Mouse (Mus musculus) MEL (cell line): ENCODE measurements around the gene Atrip. TPM values are rescaled to one million over a fixed set of nuclear protein-coding genes. Genes with fewer than 3 reads are reported as not detected.

ENCODE experiments used
- DNase-seq: peaks from one replicate; pipeline ENCODE4 v3.0.0; 2011; ENCODE audit warnings: low read depth, low spot score
- H3K27ac ChIP-seq: 2 replicates; pipeline ENCODE4 v1.5.1; 2012; ENCODE audit warnings: low read depth, mild to moderate bottlenecking, control low read depth, low read length, moderate library complexity; ENCODE audit not compliant: control insufficient read depth
- H3K27me3 ChIP-seq, 2 experiments: fragments of 150-350 bp in 1 of 2; sonication (generic) in 1 of 2; 2 replicates each; pipeline ENCODE4 v1.6.1; 2012; ENCODE audit warnings: low read length in 2 of 2, mild to moderate bottlenecking in 2 of 2, improper control_type of control experiment in 1 of 2, moderate library complexity in 1 of 2; ENCODE audit not compliant: insufficient read depth in 2 of 2, control insufficient read depth in 1 of 2
- H3K36me3 ChIP-seq, 2 experiments: 2 replicates each; pipeline ENCODE4 v1.6.1; 2012 to 2014; ENCODE audit warnings: low read length in 2 of 2, improper control_type of control experiment in 1 of 2, inconsistent platforms in 1 of 2, mild to moderate bottlenecking in 1 of 2; ENCODE audit not compliant: insufficient read depth in 2 of 2, control insufficient read depth in 1 of 2
- H3K4me1 ChIP-seq, 2 experiments: fragments of 150-350 bp in 1 of 2; sonication (generic) in 1 of 2; 2 replicates each; pipeline ENCODE4 v1.6.1; 2012; ENCODE audit warnings: low read length in 2 of 2, improper control_type of control experiment in 1 of 2, mild to moderate bottlenecking in 1 of 2; ENCODE audit not compliant: insufficient read depth in 2 of 2, control insufficient read depth in 1 of 2
- H3K4me3 ChIP-seq, 2 experiments: fragments of 150-350 bp in 1 of 2; sonication (generic) in 1 of 2; 2 replicates each; pipeline ENCODE4 v1.5.1; 2012; ENCODE audit warnings: low read depth in 2 of 2, low read length in 2 of 2, mild to moderate bottlenecking in 2 of 2, moderate library complexity in 2 of 2, control low read depth in 1 of 2, improper control_type of control experiment in 1 of 2; ENCODE audit not compliant: control insufficient read depth in 1 of 2, insufficient read depth in 1 of 2
- H3K79me2 ChIP-seq: 2 replicates; pipeline ENCODE4 v1.6.1; 2012; ENCODE audit warnings: mild to moderate bottlenecking, low read length, moderate library complexity; ENCODE audit not compliant: control insufficient read depth, poor library complexity, insufficient read depth
- H3K9ac ChIP-seq: 2 replicates; pipeline ENCODE4 v1.6.1; 2012; ENCODE audit warnings: low read depth, mild to moderate bottlenecking, control low read depth, low read length, moderate library complexity; ENCODE audit not compliant: control insufficient read depth, poor library complexity, severe bottlenecking
- H3K9me3 ChIP-seq: fragments of 150-350 bp; sonication (generic); replicated peaks from 2 replicates; pipeline ENCODE4 v1.6.1; 2012; ENCODE audit warnings: mild to moderate bottlenecking, low read length, improper control_type of control experiment, moderate library complexity; ENCODE audit not compliant: insufficient read depth
- BHLHE40 ChIP-seq: IDR thresholded peaks from 2 replicates; pipeline ENCODE4 v1.6.1; 2012; ENCODE audit warnings: low read depth, mild to moderate bottlenecking, inconsistent platforms, low read length, improper control_type of control experiment, borderline replicate concordance
- CHD1 ChIP-seq: IDR thresholded peaks from 2 replicates; pipeline ENCODE4 v1.6.1; 2012; ENCODE audit warnings: low read depth, mild to moderate bottlenecking, inconsistent platforms, low read length, improper control_type of control experiment
- E2F4 ChIP-seq: IDR thresholded peaks from 2 replicates; pipeline ENCODE4 v1.6.1; 2011; ENCODE audit warnings: low read depth, low read length, improper control_type of control experiment, borderline replicate concordance
- ELF1 ChIP-seq: IDR thresholded peaks from 2 replicates; pipeline ENCODE4 v1.6.1; 2014; ENCODE audit warnings: low read depth, mild to moderate bottlenecking, inconsistent platforms, low read length, improper control_type of control experiment, moderate library complexity
- EP300 ChIP-seq, 2 experiments: IDR thresholded peaks; 2 replicates each; pipeline ENCODE4 v1.6.1; 2011; ENCODE audit warnings: improper control_type of control experiment in 2 of 2, low read length in 2 of 2, low read depth in 1 of 2, mild to moderate bottlenecking in 1 of 2
- GATA1 ChIP-seq: IDR thresholded peaks from 2 replicates; pipeline ENCODE4 v1.6.1; 2011; ENCODE audit warnings: low read depth, low read length, improper control_type of control experiment
- KAT2A ChIP-seq: conservative IDR thresholded peaks from 2 replicates; pipeline ENCODE4 v1.6.1; 2012; ENCODE audit warnings: low read depth, low read length, improper control_type of control experiment, inconsistent platforms
- MEF2A ChIP-seq: IDR thresholded peaks from 2 replicates; pipeline ENCODE4 v1.6.1; 2014; ENCODE audit warnings: low read depth, mild to moderate bottlenecking, inconsistent platforms, low read length, improper control_type of control experiment; ENCODE audit not compliant: poor library complexity, insufficient replicate concordance, severe bottlenecking; ENCODE audit errors: extremely low read depth
- MYB ChIP-seq: IDR thresholded peaks from 2 replicates; pipeline ENCODE4 v1.6.1; 2011; ENCODE audit warnings: mild to moderate bottlenecking, low read depth, low read length, improper control_type of control experiment
- NELFE ChIP-seq: IDR thresholded peaks from 2 replicates; pipeline ENCODE4 v1.6.1; 2011; ENCODE audit warnings: low read depth, low read length, improper control_type of control experiment
- POLR2AphosphoS5 ChIP-seq: IDR thresholded peaks from 2 replicates; pipeline ENCODE4 v1.6.1; 2012; ENCODE audit warnings: low read depth, borderline replicate concordance, mild to moderate bottlenecking, inconsistent platforms, low read length, moderate library complexity, mixed read lengths
- RCOR1 ChIP-seq: IDR thresholded peaks from 2 replicates; pipeline ENCODE4 v1.6.1; 2012; ENCODE audit warnings: low read depth, mild to moderate bottlenecking, inconsistent platforms, low read length, improper control_type of control experiment
- SMC3 ChIP-seq: IDR thresholded peaks from 2 replicates; pipeline ENCODE4 v1.6.1; 2011; ENCODE audit warnings: low read depth, low read length, improper control_type of control experiment
- TAL1 ChIP-seq: IDR thresholded peaks from 2 replicates; pipeline ENCODE4 v1.6.1; 2012; ENCODE audit warnings: mild to moderate bottlenecking, inconsistent platforms, low read length, moderate library complexity, mixed read lengths
- USF2 ChIP-seq, 2 experiments: IDR thresholded peaks; 2 replicates each; pipeline ENCODE4 v1.6.1; 2011 to 2012; ENCODE audit warnings: improper control_type of control experiment in 2 of 2, low read length in 2 of 2, borderline replicate concordance in 1 of 2, inconsistent platforms in 1 of 2, low read depth in 1 of 2, mild to moderate bottlenecking in 1 of 2; ENCODE audit not compliant: insufficient read depth in 1 of 2
- polyA plus RNA-seq, 2 experiments: library from polyadenylated mRNA; stranded (reverse) in 1 of 2; unstranded in 1 of 2; fragments of >175 nt in 1 of 2; fragments of >200 nt in 1 of 2; gene quantifications; 2 replicates each; pipeline versions ENCODE4 v1.2.1 to v1.2.4; 2012; ENCODE audit warnings: low replicate concordance in 2 of 2, low read depth in 1 of 2; ENCODE audit not compliant: insufficient read length in 2 of 2, insufficient read depth in 1 of 2, missing spikeins in 1 of 2
- total RNA-seq: library from RNA; depleted of rRNA; stranded (reverse); fragments of 300-350 nt; gene quantifications from 2 replicates; pipeline ENCODE4 v1.2.3, GENCODE M21; 2012

Atrip gene
- total and polyA plus RNA-seq, 3 experiments = 18.4 to 35.3 TPM; not detected in 1

- Histone ChIP-seq H3K27me3 (no peaks in the 10 kb centered on the region), H3K4me1 (no peaks in the 10 kb centered on the region), H3K79me2 (no peaks in the 10 kb centered on the region), H3K36me3 (no peaks in the 10 kb centered on the region), H3K9me3 (no peaks in the 10 kb centered on the region), H3K4me3 (no peak overlapping the region), H3K9ac (no peak overlapping the region), H3K27ac (no peak overlapping the region)
- no peak for DNase-seq
- TF ChIP-seq RCOR1 (no peak), USF2 (IDR thresholded peaks at IDR 0.05; ENCODE audit: borderline replicate concordance in 1 of 2, insufficient read depth in 1 of 2, low read depth in 1 of 2, low read length in 2 of 2) (no peak), GATA1 (no peak), MYB (no peak), EP300 (IDR thresholded peaks at IDR 0.05; ENCODE audit: low read depth in 1 of 2, low read length in 2 of 2) (no peak), NELFE (no peak), ELF1 (no peak)
Observed at GRCm38 (mm10) chr9:109022866-109023685, 50.8 kb downstream of the Atrip start.

GRCm38 (mm10) chr9:109021428-109021827 lies 52.5 kb downstream of the Atrip start:
- H3K27me3 ChIP-seq = no peaks in the 10 kb centered on the region
- no peaks in the 10 kb centered on the region for H3K4me1 ChIP-seq
- no peak overlapping the region for H3K27ac ChIP-seq
- no peaks in the 10 kb centered on the region for H3K79me2 ChIP-seq
- H3K9ac ChIP-seq = no peak overlapping the region
- no peaks in the 10 kb centered on the region for H3K36me3 ChIP-seq
- H3K9me3 ChIP-seq = no peaks in the 10 kb centered on the region
- peak; percentile 59 for DNase-seq
- TF ChIP-seq USF2 (IDR thresholded peaks at IDR 0.05; ENCODE audit: borderline replicate concordance in 1 of 2, insufficient read depth in 1 of 2, low read depth in 1 of 2, low read length in 2 of 2) (no peak), ELF1 (no peak), E2F4 (no peak), BHLHE40 (no peak), TAL1 (no peak), EP300 (IDR thresholded peaks at IDR 0.05; ENCODE audit: low read depth in 1 of 2, low read length in 2 of 2) (no peak), SMC3 (no peak), KAT2A (no peak), CHD1 (no peak), POLR2AphosphoS5 (no peak), MEF2A (no peak)
- H3K4me3 ChIP-seq = no peak overlapping the region
